Mouse (Mus musculus): ENCODE measurements at regions not wholly inside any gene's neighbourhood (a gene's known extent, or its start where the extent isn't known, plus 50 kb on each side); places are given as distances from the start of the nearest gene placed in this dataset.

- no peaks in the 10 kb centered on the region for H3K9me3 ChIP-seq (replicated peaks; ENCODE audit: low read length)
- no peak overlapping the region for H3K9ac ChIP-seq (ENCODE audit: insufficient read depth, low read depth)
- H3K36me3 ChIP-seq (replicated peaks in 1 of 2; ENCODE audit: control insufficient read depth in 1 of 2, insufficient read depth in 1 of 2, low read length in 1 of 2) = no peaks in the 10 kb centered on the region
- H3K4me3 ChIP-seq (replicated peaks in 1 of 3; ENCODE audit: low read depth in 2 of 3, low read length in 2 of 3, poor library complexity in 1 of 3) = no peak overlapping the region
- H3K4me1 ChIP-seq (ENCODE audit: control insufficient read depth in 1 of 2, insufficient read depth in 2 of 2) = no peaks in the 10 kb centered on the region
- no peaks in the 10 kb centered on the region for H3K79me2 ChIP-seq (replicated peaks; ENCODE audit: control insufficient read depth, extremely low read depth, insufficient read depth, poor library complexity, severe bottlenecking)
- peaks cover 5% of the 10 kb centered on the region for H3K27me3 ChIP-seq (replicated peaks)
- TF ChIP-seq USF2 (conservative IDR thresholded peaks at IDR 0.05; ENCODE audit: low read depth, low read length) (no peak), USF1 (IDR thresholded peaks at IDR 0.05; ENCODE audit: low read depth, low read length) (no peak), ZC3H11A (IDR thresholded peaks at IDR 0.05; ENCODE audit: low read depth, low read length) (no peak), BHLHE40 (IDR thresholded peaks at IDR 0.05; ENCODE audit: low read depth, low read length) (no peak), MAX (IDR thresholded peaks at IDR 0.05; ENCODE audit: low read length) (no peak), POLR2AphosphoS2 (IDR thresholded peaks at IDR 0.05; ENCODE audit: low read depth, low read length) (no peak), IRF4 (IDR thresholded peaks at IDR 0.05; ENCODE audit: low read depth, low read length) (no peak), SIN3A (IDR thresholded peaks at IDR 0.05; ENCODE audit: low read length) (no peak), ZNF384 (IDR thresholded peaks at IDR 0.05; ENCODE audit: low read depth, low read length) (no peak), TCF12 (IDR thresholded peaks at IDR 0.05; ENCODE audit: low read depth, low read length) (no peak), ZMIZ1 (IDR thresholded peaks at IDR 0.05; ENCODE audit: low read depth, low read length) (no peak), POLR2A (IDR thresholded peaks at IDR 0.05; ENCODE audit: low read depth, low read length) (no peak), NELFE (IDR thresholded peaks at IDR 0.05; ENCODE audit: low read depth, low read length) (no peak), CHD1 (IDR thresholded peaks at IDR 0.05; ENCODE audit: low read depth, low read length) (no peak), SMC3 (IDR thresholded peaks at IDR 0.05; ENCODE audit: low read depth, low read length) (no peak)
- in situ Hi-C loops (cut with MboI; ENCODE audit: low pct_ligation_motif_present, low pct_unique_long_range_greater_than_20kb, low sequenced_read_pairs) (no loop called here), dilution Hi-C loops (cut with MboI; ENCODE audit: extremely low pct_ligation_motif_present, extremely low pct_unique_long_range_greater_than_20kb, low sequenced_read_pairs) (no loop called here)
- no peak overlapping the region for H3K27ac ChIP-seq (ENCODE audit: insufficient read depth, low read depth)
- no peak for DNase-seq (ENCODE audit: extremely low read depth)
- no peak overlapping the region for H3K4me2 ChIP-seq (ENCODE audit: insufficient read depth, low read depth, poor library complexity, severe bottlenecking)
Measured at GRCm38 (mm10) chr6:51015735-51016134, 361.5 kb upstream of the Npvf start.

GRCm38 (mm10) chr6:51016441-51017070 is 362.3 kb upstream of the Npvf start:
- Histone ChIP-seq H3K4me2 (ENCODE audit: insufficient read depth, low read depth, poor library complexity, severe bottlenecking) (no peak overlapping the region), H3K9me3 (replicated peaks; ENCODE audit: low read length) (no peaks in the 10 kb centered on the region), H3K27ac (ENCODE audit: insufficient read depth, low read depth) (no peak overlapping the region), H3K36me3 (replicated peaks in 1 of 2; ENCODE audit: control insufficient read depth in 1 of 2, insufficient read depth in 1 of 2, low read length in 1 of 2) (no peaks in the 10 kb centered on the region), H3K9ac (ENCODE audit: insufficient read depth, low read depth) (no peak overlapping the region), H3K79me2 (replicated peaks; ENCODE audit: control insufficient read depth, extremely low read depth, insufficient read depth, poor library complexity, severe bottlenecking) (no peaks in the 10 kb centered on the region), H3K4me1 (ENCODE audit: control insufficient read depth in 1 of 2, insufficient read depth in 2 of 2) (no peaks in the 10 kb centered on the region), H3K4me3 (replicated peaks in 1 of 3; ENCODE audit: low read depth in 2 of 3, low read length in 2 of 3, poor library complexity in 1 of 3) (no peak overlapping the region), H3K27me3 (replicated peaks) (peaks cover 3% of the 10 kb centered on the region)
- no peak for DNase-seq (ENCODE audit: extremely low read depth)
- dilution Hi-C loops (cut with MboI; ENCODE audit: extremely low pct_ligation_motif_present, extremely low pct_unique_long_range_greater_than_20kb, low sequenced_read_pairs) = no loop called here
- in situ Hi-C loops (cut with MboI; ENCODE audit: low pct_ligation_motif_present, low pct_unique_long_range_greater_than_20kb, low sequenced_read_pairs) = no loop called here
- TF ChIP-seq KAT2A (IDR thresholded peaks at IDR 0.05; ENCODE audit: insufficient replicate concordance, low read length) (no peak), MYC (IDR thresholded peaks at IDR 0.05; ENCODE audit: low read depth, low read length) (no peak), E2F4 (IDR thresholded peaks at IDR 0.05; ENCODE audit: insufficient replicate concordance, low read depth, low read length) (no peak), USF1 (IDR thresholded peaks at IDR 0.05; ENCODE audit: low read depth, low read length) (no peak), MXI1 (IDR thresholded peaks at IDR 0.05; ENCODE audit: low read depth, low read length) (no peak), UBTF (IDR thresholded peaks at IDR 0.05; ENCODE audit: low read depth, low read length) (no peak), USF2 (conservative IDR thresholded peaks at IDR 0.05; ENCODE audit: low read depth, low read length) (no peak), ZKSCAN1 (IDR thresholded peaks at IDR 0.05; ENCODE audit: borderline replicate concordance, low read depth, low read length) (no peak), JUN (IDR thresholded peaks at IDR 0.05; ENCODE audit: insufficient read depth, low read depth, low read length) (no peak), MEF2A (IDR thresholded peaks at IDR 0.05; ENCODE audit: borderline replicate concordance, low read depth, low read length) (no peak), EP300 (IDR thresholded peaks at IDR 0.05; ENCODE audit: low read length) (no peak), CHD1 (IDR thresholded peaks at IDR 0.05; ENCODE audit: low read depth, low read length) (no peak), SIN3A (IDR thresholded peaks at IDR 0.05; ENCODE audit: low read length) (no peak), ZC3H11A (IDR thresholded peaks at IDR 0.05; ENCODE audit: low read depth, low read length) (no peak), RAD21 (IDR thresholded peaks at IDR 0.05; ENCODE audit: low read depth, low read length) (no peak), MAFK (IDR thresholded peaks at IDR 0.05; ENCODE audit: insufficient replicate concordance, low read length) (no peak), ZMIZ1 (IDR thresholded peaks at IDR 0.05; ENCODE audit: low read depth, low read length) (no peak), MAZ (IDR thresholded peaks at IDR 0.05; ENCODE audit: low read depth, low read length) (no peak)
